Comparison of ENCODE assay signal across 10 mouse cellular contexts in the genomic region with DNA sequence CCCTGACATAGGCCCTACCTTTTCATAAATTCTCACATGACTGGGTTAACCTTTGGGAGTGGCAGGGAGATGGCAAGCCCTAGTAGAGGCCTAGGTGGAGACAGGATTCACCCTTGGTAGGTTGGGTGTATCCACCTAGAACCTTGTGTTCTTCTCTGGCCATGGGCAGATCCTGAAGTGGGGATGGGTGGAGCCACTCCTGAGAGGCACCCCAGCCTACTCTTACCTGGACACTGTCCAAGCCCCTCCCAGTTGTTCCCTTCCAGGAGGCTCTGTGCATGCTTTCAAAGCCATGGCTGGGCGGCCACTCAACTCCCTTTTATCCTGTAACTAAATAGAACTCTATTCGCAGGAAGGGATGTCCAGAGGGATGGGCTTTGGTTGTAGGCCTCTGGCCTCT. TPM values are rescaled to one million over a fixed set of nuclear protein-coding genes. Genes with fewer than 3 reads are reported as not detected.
DNase-seq lines count a peak whose midpoint lies in the region; ATAC-seq and TF ChIP-seq lines count a peak whose summit lies in the region.
"Had no signal": no experiment of that assay in that cellular context is flagged by ENCODE, and none has a peak within 500 bp of the region (broad histone marks: within the 10 kb centered on the region; RNA-seq: fewer than 3 reads in every experiment).

No protein-coding gene starts in this region.

- H3K4me3 ChIP-seq in intestine, postnatal 0 days (ENCODE audit: low read depth, low read length): no peak overlapping the region
- H3K4me3 ChIP-seq in thymus, adult 2 months (ENCODE audit: control insufficient read depth, insufficient read depth, low read length): no peak overlapping the region
- H3K4me3 ChIP-seq in forebrain, postnatal 0 days (ENCODE audit: low read depth, low read length): no peak overlapping the region

- WGBS in intestine, postnatal 0 days: 16% methylated on average over 2 of the region's 2 CpGs
- WGBS in thymus, adult 2 months: 90% methylated on average over 2 of the region's 2 CpGs
- WGBS in forebrain, postnatal 0 days: 76% methylated on average over 2 of the region's 2 CpGs

- no peak overlapping the region for H3K9ac ChIP-seq in intestine, postnatal 0 days (ENCODE audit: low read depth, low read length)
- no peak overlapping the region for H3K9ac ChIP-seq in forebrain, postnatal 0 days

- H3K36me3 ChIP-seq in intestine, postnatal 0 days (ENCODE audit: control insufficient read depth, insufficient read depth): no peaks in the 10 kb centered on the region
- no peaks in the 10 kb centered on the region for H3K36me3 ChIP-seq in thymus, adult 2 months (ENCODE audit: control insufficient read depth, insufficient read depth, low read length)
- H3K36me3 ChIP-seq in forebrain, postnatal 0 days (ENCODE audit: insufficient read depth): no peaks in the 10 kb centered on the region

- TF ChIP-seq CTCF in intestine, postnatal 0 days (IDR thresholded peaks at IDR 0.05; ENCODE audit: low read depth): no peak
- TF ChIP-seq CTCF in thymus, adult 2 months (IDR thresholded peaks at IDR 0.05; ENCODE audit: borderline replicate concordance, control insufficient read depth, extremely low read depth, insufficient read depth, low read length, poor library complexity): no peak
- no peak for TF ChIP-seq CTCF in forebrain, postnatal 0 days (IDR thresholded peaks at IDR 0.05; ENCODE audit: low read depth)

- H3K4me2 ChIP-seq in intestine, postnatal 0 days (replicated peaks; ENCODE audit: low read depth): no peak overlapping the region
- no peak overlapping the region for H3K4me2 ChIP-seq in forebrain, postnatal 0 days (ENCODE audit: low read depth)

- peaks cover 8% of the 10 kb centered on the region; the same call in 1 of the 2 replicates for H3K4me1 ChIP-seq in intestine, postnatal 0 days (replicated peaks; ENCODE audit: control insufficient read depth, insufficient read depth, low read length)
- H3K4me1 ChIP-seq in thymus, adult 2 months (replicated peaks; ENCODE audit: control insufficient read depth, insufficient read depth, low read length): no peaks in the 10 kb centered on the region
- no peaks in the 10 kb centered on the region for H3K4me1 ChIP-seq in forebrain, postnatal 0 days (ENCODE audit: insufficient read depth)

- peak; percentile 20 to 51 for DNase-seq in layer of hippocampus, postnatal 10 days (ENCODE audit: low spot score in 2 of 2)
- DNase-seq in layer of hippocampus, postnatal 14 days (ENCODE audit: low spot score in 2 of 2): no peak
- peak; percentile 13 for DNase-seq in brain, adult 2 months (ENCODE audit: low read depth, low spot score)
- peak; percentile 87 for DNase-seq in lung, postnatal 36 days
- DNase-seq in thymus, adult 2 months: no peak
- no peak for DNase-seq in forebrain, postnatal 0 days
- DNase-seq: cerebellum, postnatal 25 days; thymus, postnatal 25 days had no signal

- ATAC-seq in intestine, postnatal 0 days: peak; percentile 90
- ATAC-seq in inflammation-experienced regulatory T-cells, adult 6 months: no peak
- no peak for ATAC-seq in forebrain, postnatal 0 days

- no peak for TF ChIP-seq POLR2A in thymus, adult 2 months (IDR thresholded peaks at IDR 0.05; ENCODE audit: control insufficient read depth, extremely low read depth, insufficient read depth, low read length, poor library complexity)

- H3K27me3 ChIP-seq in intestine, postnatal 0 days (replicated peaks; ENCODE audit: control insufficient read depth, insufficient read depth, low read length): no peaks in the 10 kb centered on the region
- no peaks in the 10 kb centered on the region for H3K27me3 ChIP-seq in thymus, adult 2 months (ENCODE audit: control insufficient read depth, insufficient read depth, low read length)
- no peaks in the 10 kb centered on the region for H3K27me3 ChIP-seq in forebrain, postnatal 0 days (ENCODE audit: insufficient read depth, low read length)

- H3K27ac ChIP-seq in intestine, postnatal 0 days (ENCODE audit: low read depth, low read length): no peak overlapping the region
- H3K27ac ChIP-seq in thymus, adult 2 months (ENCODE audit: control insufficient read depth, insufficient read depth, low read length): no peak overlapping the region
- H3K27ac ChIP-seq in forebrain, postnatal 0 days (ENCODE audit: low read depth, low read length): no peak overlapping the region

- H3K9me3 ChIP-seq in intestine, postnatal 0 days (ENCODE audit: control insufficient read depth): no peaks in the 10 kb centered on the region
- H3K9me3 ChIP-seq in forebrain, postnatal 0 days (ENCODE audit: low read length): no peaks in the 10 kb centered on the region

RNA-seq across cellular contexts. Expression of gene Dock1, which starts 33.2 kb away (rescaled TPM):
- total RNA-seq in layer of hippocampus, postnatal 10 days (2021): 10 to 100 TPM; 27.1 to 27.4 TPM
- 10 to 100 TPM; 25.4 to 25.8 TPM for total RNA-seq in layer of hippocampus, postnatal 14 days (2021)
- 8.7 and 9.7 TPM in 2 replicates for polyA plus RNA-seq in intestine, postnatal 0 days (2015; fragmentation: Nextera tagmentation; extraction: Ambion mirVana)
- polyA plus RNA-seq in thymus, adult 2 months (2012; rRNA removed): 2.8 and 3.2 TPM in 2 replicates
- polyA plus RNA-seq in inflammation-experienced regulatory T-cells, adult 6 months (2017; shearing (Covaris generic)): under 1 TPM in 1 of 3 experiments, not detected in 2; 0.11 TPM
- 10.5 and 12.6 TPM in 2 replicates for total RNA-seq in forebrain, postnatal 0 days (2014; rRNA removed)
- 3.6 and 5.5 TPM in 2 replicates for polyA plus RNA-seq in forebrain, postnatal 0 days (2015; fragmentation: Nextera tagmentation; extraction: Ambion mirVana)

Comparison
In these comparisons a context has a peak if more than half of its experiments do, and no peak if none do; other contexts are left out.
1. DNase-seq: peak in layer of hippocampus, postnatal 10 days (2 of 2), brain, adult 2 months (single experiment) and lung, postnatal 36 days (single experiment); none in layer of hippocampus, postnatal 14 days (0 of 2), thymus, adult 2 months (single experiment) and forebrain, postnatal 0 days (single experiment).